Mouse (Mus musculus): ENCODE data around the gene Dlg2. TPM values are rescaled to one million over a fixed set of nuclear protein-coding genes. Genes with fewer than 3 reads are reported as not detected.

The Dlg2 gene
- polyA plus RNA-seq, 1 experiment from 2014 or later, result 6.3 TPM

- Histone ChIP-seq H3K9me3 (ENCODE audit: control insufficient read depth, low read length) (no peaks in the 10 kb centered on the region), H3K4me2 (ENCODE audit: low read length) (no peak overlapping the region), H3K9ac (ENCODE audit: low read length) (no peak overlapping the region), H3K4me1 (replicated peaks; ENCODE audit: control insufficient read depth, insufficient read depth, low read length) (no peaks in the 10 kb centered on the region), H3K4me3 (ENCODE audit: low read depth, low read length) (no peak overlapping the region), H3K36me3 (ENCODE audit: control insufficient read depth, insufficient read depth, low read length) (no peaks in the 10 kb centered on the region), H3K27me3 (replicated peaks; ENCODE audit: control insufficient read depth, insufficient read depth, low read length) (no peaks in the 10 kb centered on the region), H3K27ac (ENCODE audit: low read depth) (no peak overlapping the region)
- no peak for ATAC-seq (replicated peaks; ENCODE audit: low FRiP score, low TSS enrichment, low read depth)
- WGBS, result 73% methylated on average over 1 of the region's 1 CpGs
- no peak for DNase-seq (ENCODE audit: low spot score)
Observed at GRCm38 (mm10) chr7:91715776-91716175, 1239.3 kb downstream of the Dlg2 start.

- no peak overlapping the region for H3K4me3 ChIP-seq (ENCODE audit: low read depth, low read length)
- no peak for DNase-seq (ENCODE audit: low spot score)
Observed at GRCm38 (mm10) chr7:91716696-91717095, 1240.2 kb downstream of the Dlg2 start.

GRCm38 (mm10) chr7:91720318-91720717, 1243.8 kb downstream of the Dlg2 start:
- Histone ChIP-seq H3K27ac (ENCODE audit: low read depth) (no peak overlapping the region; the same call in 1 of the 2 replicates), H3K9ac (ENCODE audit: low read length) (no peak overlapping the region), H3K9me3 (ENCODE audit: control insufficient read depth, low read length) (no peaks in the 10 kb centered on the region), H3K27me3 (replicated peaks; ENCODE audit: control insufficient read depth, insufficient read depth, low read length) (no peaks in the 10 kb centered on the region), H3K4me1 (replicated peaks; ENCODE audit: control insufficient read depth, insufficient read depth, low read length) (no peaks in the 10 kb centered on the region), H3K4me2 (ENCODE audit: low read length) (no peak overlapping the region), H3K36me3 (ENCODE audit: control insufficient read depth, insufficient read depth, low read length) (no peaks in the 10 kb centered on the region), H3K4me3 (ENCODE audit: low read depth, low read length) (no peak overlapping the region)
- DNase-seq (ENCODE audit: low spot score), result no peak
- no peak for ATAC-seq (replicated peaks; ENCODE audit: low FRiP score, low TSS enrichment, low read depth)

More at GRCm38 (mm10) chr7:91716696-91717095, 1240.2 kb downstream of the Dlg2 start:
- no peaks in the 10 kb centered on the region for H3K9me3 ChIP-seq (ENCODE audit: control insufficient read depth, low read length)
- H3K36me3 ChIP-seq (ENCODE audit: control insufficient read depth, insufficient read depth, low read length), result no peaks in the 10 kb centered on the region
- no peak overlapping the region for H3K27ac ChIP-seq (ENCODE audit: low read depth)
- WGBS, result 72% methylated on average over 6 of the region's 6 CpGs
- no peak for ATAC-seq (replicated peaks; ENCODE audit: low FRiP score, low TSS enrichment, low read depth)
- H3K9ac ChIP-seq (ENCODE audit: low read length), result no peak overlapping the region
- H3K27me3 ChIP-seq (replicated peaks; ENCODE audit: control insufficient read depth, insufficient read depth, low read length), result no peaks in the 10 kb centered on the region
- no peak overlapping the region for H3K4me2 ChIP-seq (ENCODE audit: low read length)
- H3K4me1 ChIP-seq (replicated peaks; ENCODE audit: control insufficient read depth, insufficient read depth, low read length), result no peaks in the 10 kb centered on the region

GRCm38 (mm10) chr7:91724397-91724796, 1247.9 kb downstream of the Dlg2 start:
- Histone ChIP-seq H3K9me3 (ENCODE audit: control insufficient read depth, low read length) (no peaks in the 10 kb centered on the region), H3K9ac (ENCODE audit: low read length) (no peak overlapping the region), H3K4me1 (replicated peaks; ENCODE audit: control insufficient read depth, insufficient read depth, low read length) (no peaks in the 10 kb centered on the region), H3K36me3 (ENCODE audit: control insufficient read depth, insufficient read depth, low read length) (no peaks in the 10 kb centered on the region), H3K27me3 (replicated peaks; ENCODE audit: control insufficient read depth, insufficient read depth, low read length) (no peaks in the 10 kb centered on the region), H3K27ac (ENCODE audit: low read depth) (no peak overlapping the region), H3K4me2 (ENCODE audit: low read length) (no peak overlapping the region), H3K4me3 (ENCODE audit: low read depth, low read length) (no peak overlapping the region)
- WGBS, result 75% methylated on average over 5 of the region's 5 CpGs
- DNase-seq (ENCODE audit: low spot score), result no peak
- ATAC-seq (replicated peaks; ENCODE audit: low FRiP score, low TSS enrichment, low read depth), result no peak

- no peak overlapping the region for H3K27ac ChIP-seq (ENCODE audit: low read depth)
- 76% methylated on average over 3 of the region's 3 CpGs for WGBS
- DNase-seq (ENCODE audit: low spot score) (no peak), ATAC-seq (replicated peaks; ENCODE audit: low FRiP score, low TSS enrichment, low read depth) (no peak)
- no peak overlapping the region for H3K4me2 ChIP-seq (ENCODE audit: low read length)
- no peak overlapping the region for H3K4me3 ChIP-seq (ENCODE audit: low read depth, low read length)
- H3K9ac ChIP-seq (ENCODE audit: low read length), result no peak overlapping the region
- H3K27me3 ChIP-seq (replicated peaks; ENCODE audit: control insufficient read depth, insufficient read depth, low read length), result no peaks in the 10 kb centered on the region
- no peaks in the 10 kb centered on the region for H3K9me3 ChIP-seq (ENCODE audit: control insufficient read depth, low read length)
- no peaks in the 10 kb centered on the region for H3K36me3 ChIP-seq (ENCODE audit: control insufficient read depth, insufficient read depth, low read length)
- H3K4me1 ChIP-seq (replicated peaks; ENCODE audit: control insufficient read depth, insufficient read depth, low read length), result no peaks in the 10 kb centered on the region
Observed at GRCm38 (mm10) chr7:91740748-91741147, 1264.3 kb downstream of the Dlg2 start.

- DNase-seq (ENCODE audit: low spot score) (no peak), ATAC-seq (replicated peaks; ENCODE audit: low FRiP score, low TSS enrichment, low read depth) (no peak)
- no peak overlapping the region for H3K9ac ChIP-seq (ENCODE audit: low read length)
- no peaks in the 10 kb centered on the region for H3K27me3 ChIP-seq (replicated peaks; ENCODE audit: control insufficient read depth, insufficient read depth, low read length)
- no peak overlapping the region for H3K4me2 ChIP-seq (ENCODE audit: low read length)
- H3K9me3 ChIP-seq (ENCODE audit: control insufficient read depth, low read length), result no peaks in the 10 kb centered on the region
- H3K4me3 ChIP-seq (ENCODE audit: low read depth, low read length), result no peak overlapping the region
- no peak overlapping the region for H3K27ac ChIP-seq (ENCODE audit: low read depth)
- no peaks in the 10 kb centered on the region for H3K4me1 ChIP-seq (replicated peaks; ENCODE audit: control insufficient read depth, insufficient read depth, low read length)
- no peaks in the 10 kb centered on the region for H3K36me3 ChIP-seq (ENCODE audit: control insufficient read depth, insufficient read depth, low read length)
Observed at GRCm38 (mm10) chr7:91753151-91753861, 1276.8 kb downstream of the Dlg2 start.

- Histone ChIP-seq H3K9ac (ENCODE audit: low read length) (no peak overlapping the region), H3K9me3 (ENCODE audit: control insufficient read depth, low read length) (no peaks in the 10 kb centered on the region), H3K4me2 (ENCODE audit: low read length) (no peak overlapping the region), H3K4me1 (replicated peaks; ENCODE audit: control insufficient read depth, insufficient read depth, low read length) (no peaks in the 10 kb centered on the region), H3K36me3 (ENCODE audit: control insufficient read depth, insufficient read depth, low read length) (no peaks in the 10 kb centered on the region), H3K27me3 (replicated peaks; ENCODE audit: control insufficient read depth, insufficient read depth, low read length) (no peaks in the 10 kb centered on the region), H3K27ac (ENCODE audit: low read depth) (no peak overlapping the region), H3K4me3 (ENCODE audit: low read depth, low read length) (no peak overlapping the region)
- ATAC-seq (replicated peaks; ENCODE audit: low FRiP score, low TSS enrichment, low read depth) (no peak), DNase-seq (ENCODE audit: low spot score) (no peak)
Observed at GRCm38 (mm10) chr7:91767648-91768047, 1291.2 kb downstream of the Dlg2 start.

GRCm38 (mm10) chr7:91778673-91779072, 1302.2 kb downstream of the Dlg2 start:
- H3K4me2 ChIP-seq (ENCODE audit: low read length), result no peak overlapping the region
- H3K27me3 ChIP-seq (replicated peaks; ENCODE audit: control insufficient read depth, insufficient read depth, low read length), result no peaks in the 10 kb centered on the region
- H3K36me3 ChIP-seq (ENCODE audit: control insufficient read depth, insufficient read depth, low read length), result no peaks in the 10 kb centered on the region
- H3K9ac ChIP-seq (ENCODE audit: low read length), result no peak overlapping the region
- no peak for ATAC-seq (replicated peaks; ENCODE audit: low FRiP score, low TSS enrichment, low read depth)
- DNase-seq (ENCODE audit: low spot score), result no peak
- no peak overlapping the region for H3K27ac ChIP-seq (ENCODE audit: low read depth)
- no peak overlapping the region for H3K4me3 ChIP-seq (ENCODE audit: low read depth, low read length)
- H3K9me3 ChIP-seq (ENCODE audit: control insufficient read depth, low read length), result no peaks in the 10 kb centered on the region
- H3K4me1 ChIP-seq (replicated peaks; ENCODE audit: control insufficient read depth, insufficient read depth, low read length), result no peaks in the 10 kb centered on the region

GRCm38 (mm10) chr7:91784617-91785016, 1308.1 kb downstream of the Dlg2 start:
- no peaks in the 10 kb centered on the region for H3K9me3 ChIP-seq (ENCODE audit: control insufficient read depth, low read length)
- H3K4me3 ChIP-seq (ENCODE audit: low read depth, low read length), result no peak overlapping the region
- WGBS, result 79% methylated on average over 2 of the region's 2 CpGs
- no peak overlapping the region for H3K4me2 ChIP-seq (ENCODE audit: low read length)
- H3K27ac ChIP-seq (ENCODE audit: low read depth), result no peak overlapping the region
- no peaks in the 10 kb centered on the region for H3K27me3 ChIP-seq (replicated peaks; ENCODE audit: control insufficient read depth, insufficient read depth, low read length)
- DNase-seq (ENCODE audit: low spot score) (no peak), ATAC-seq (replicated peaks; ENCODE audit: low FRiP score, low TSS enrichment, low read depth) (no peak)
- no peak overlapping the region for H3K9ac ChIP-seq (ENCODE audit: low read length)
- H3K36me3 ChIP-seq (ENCODE audit: control insufficient read depth, insufficient read depth, low read length), result no peaks in the 10 kb centered on the region
- no peaks in the 10 kb centered on the region for H3K4me1 ChIP-seq (replicated peaks; ENCODE audit: control insufficient read depth, insufficient read depth, low read length)

Data from intestine, embryonic 14.5 days (tissue).